Mouse (Mus musculus) NIH3T3 (cell line): Measurements from ENCODE around the gene Sspn.

ENCODE experiments used
- DNase-seq: peaks from one replicate; pipeline ENCODE4 v3.0.0-alpha.2; 2012; ENCODE audit warnings: low read depth

Sspn gene

GRCm38 (mm10) chr6:145973356-145973755 lies 41.9 kb downstream of the Sspn start:
- no peak for DNase-seq

GRCm38 (mm10) chr6:145974766-145975165 lies 43.3 kb downstream of the Sspn start:
- no peak for DNase-seq

- peak; percentile 50 for DNase-seq
Observed at GRCm38 (mm10) chr6:145977344-145977743, 45.9 kb downstream of the Sspn start.

GRCm38 (mm10) chr6:145977771-145978450 lies 46.5 kb downstream of the Sspn start:
- peak; percentile 77 for DNase-seq

GRCm38 (mm10) chr6:145981074-145981473 lies 49.6 kb downstream of the Sspn start:
- DNase-seq = no peak

GRCm38 (mm10) chr6:145982335-145982734 lies 50.9 kb downstream of the Sspn start:
- no peak for DNase-seq

GRCm38 (mm10) chr6:145990578-145990977 lies 59.1 kb downstream of the Sspn start:
- no peak for DNase-seq

GRCm38 (mm10) chr6:145992526-145992925 lies 61.1 kb downstream of the Sspn start:
- no peak for DNase-seq

GRCm38 (mm10) chr6:145992985-145993384 lies 61.5 kb downstream of the Sspn start:
- peak; percentile 79 for DNase-seq

- peak; percentile 96 for DNase-seq
Observed at GRCm38 (mm10) chr6:145998314-145999007, 67.0 kb downstream of the Sspn start.

- no peak for DNase-seq
Observed at GRCm38 (mm10) chr6:146000767-146001166, 69.3 kb downstream of the Sspn start.

GRCm38 (mm10) chr6:146001396-146002191 lies 70.2 kb downstream of the Sspn start:
- no peak for DNase-seq

GRCm38 (mm10) chr6:146004174-146004601 lies 72.7 kb downstream of the Sspn start:
- peak; percentile 40 for DNase-seq

GRCm38 (mm10) chr6:146005129-146005886 lies 73.9 kb downstream of the Sspn start:
- no peak for DNase-seq

GRCm38 (mm10) chr6:146005935-146006564 lies 74.6 kb downstream of the Sspn start:
- DNase-seq = no peak

- no peak for DNase-seq
Observed at GRCm38 (mm10) chr6:146006753-146007152, 75.3 kb downstream of the Sspn start.

GRCm38 (mm10) chr6:146008450-146008981 lies 77.1 kb downstream of the Sspn start:
- peak; percentile 60 for DNase-seq

- DNase-seq = no peak
Observed at GRCm38 (mm10) chr6:146009163-146009915, 77.9 kb downstream of the Sspn start.

GRCm38 (mm10) chr6:146010093-146010764 lies 78.8 kb downstream of the Sspn start:
- peak; percentile 77 for DNase-seq

- no peak for DNase-seq
Observed at GRCm38 (mm10) chr6:146014312-146014711, 82.9 kb downstream of the Sspn start.
